Mouse (Mus musculus) limb, embryonic 14.5 days (tissue): ENCODE results near the gene Arl15. TPM values are rescaled to one million over a fixed set of nuclear protein-coding genes. Genes with fewer than 3 reads are reported as not detected.

Source experiments
- ATAC-seq: fragments of 200-750 bp; cut with Nextera tagmentation; 2 replicates; pipeline ENCODE4 v1.8.0; 2017; ENCODE audit warnings: low read depth, moderate number of reproducible peaks, moderate TSS enrichment; ENCODE audit not compliant: low FRiP score
- DNase-seq: peaks from one replicate; pipeline ENCODE4 v3.0.0-alpha.2; 2015; ENCODE audit warnings: low spot score
- H3K27ac ChIP-seq: fragments of 300-500 bp; sonication (generic); replicated peaks from 2 replicates; pipeline ENCODE4 v1.5.1; 2014; ENCODE audit warnings: low read depth, mild to moderate bottlenecking, low read length, moderate library complexity, mixed read lengths
- H3K27me3 ChIP-seq: fragments of 300-500 bp; sonication (generic); 2 replicates; pipeline ENCODE4 v1.6.1; 2014; ENCODE audit warnings: low read length, mixed read lengths; ENCODE audit not compliant: control insufficient read depth, insufficient read depth
- H3K36me3 ChIP-seq: fragments of 300-500 bp; sonication (generic); 2 replicates; pipeline ENCODE4 v1.6.1; 2014; ENCODE audit warnings: mild to moderate bottlenecking, low read length, moderate library complexity, mixed read lengths; ENCODE audit not compliant: control insufficient read depth, insufficient read depth
- H3K4me1 ChIP-seq: fragments of 300-500 bp; sonication (generic); 2 replicates; pipeline ENCODE4 v1.6.1; 2014; ENCODE audit warnings: antibody characterized with exemption, low read length, mixed read lengths; ENCODE audit not compliant: control insufficient read depth, insufficient read depth
- H3K4me2 ChIP-seq: fragments of 300-500 bp; sonication (generic); replicated peaks from 2 replicates; pipeline ENCODE4 v1.6.1; 2014; ENCODE audit warnings: low read depth, mild to moderate bottlenecking, low read length, moderate library complexity; ENCODE audit not compliant: severe bottlenecking
- H3K4me3 ChIP-seq: fragments of 300-500 bp; sonication (generic); replicated peaks from 2 replicates; pipeline ENCODE4 v1.5.1; 2014; ENCODE audit warnings: low read length
- H3K9ac ChIP-seq: fragments of 300-500 bp; sonication (generic); 2 replicates; pipeline ENCODE4 v1.6.1; 2014; ENCODE audit warnings: mild to moderate bottlenecking, low read depth, low read length, moderate library complexity; ENCODE audit not compliant: severe bottlenecking
- H3K9me3 ChIP-seq: fragments of 300-500 bp; sonication (generic); 2 replicates; pipeline ENCODE4 v1.6.1; 2016; ENCODE audit warnings: low read length; ENCODE audit not compliant: control insufficient read depth
- POLR2A ChIP-seq: fragments of 200-500 bp; IDR thresholded peaks from 2 replicates; pipeline ENCODE4 v1.8.0; 2012; ENCODE audit warnings: inconsistent platforms, mild to moderate bottlenecking, moderate library complexity, borderline replicate concordance; ENCODE audit not compliant: insufficient read depth, insufficient read length; ENCODE audit errors: extremely low read depth
- WGBS: fragments of 180-500 bp; shearing (Covaris S2); extraction: QIAGEN DNeasy Blood & Tissue Kit; methylation state at CpG from one replicate; pipeline ENCODE4 v1.1.7; 2014; 5-methylcytosine and 5-hydroxymethylcytosine counted together
- polyA plus RNA-seq, 2 experiments: library from polyadenylated mRNA; depleted of rRNA in 1 of 2; stranded (reverse) in 1 of 2; unstranded in 1 of 2; fragments of >200 nt; fragmentation: Nextera tagmentation in 1 of 2; extraction: Ambion mirVana in 1 of 2; gene quantifications; 2 replicates each; pipeline versions ENCODE4 v1.2.1 to v1.2.3; 2012 to 2014

Gene Arl15
- polyA plus RNA-seq, 2 experiments = 10.1 to 10.7 TPM

DNA sequence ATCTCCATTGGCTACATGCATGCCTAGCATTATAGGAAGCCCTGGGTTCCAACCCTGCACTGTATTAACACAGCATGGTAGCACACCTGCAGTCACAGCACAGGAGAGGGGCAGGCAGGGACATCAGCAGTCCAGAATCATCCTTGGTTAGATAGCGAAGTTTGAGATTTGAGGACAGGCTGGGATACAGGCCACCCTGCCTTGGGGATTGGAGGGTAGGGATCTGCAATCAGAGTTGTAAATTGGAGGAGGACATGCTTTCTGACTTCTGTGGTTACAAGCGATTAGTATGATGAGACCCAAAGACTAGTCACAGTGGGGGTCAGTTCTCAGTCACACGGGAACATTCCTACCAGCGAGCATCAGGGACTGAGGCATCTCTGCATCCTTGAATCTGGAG, 284.5 kb downstream of the Arl15 start:
- no peak overlapping the region for H3K4me3 ChIP-seq
- no peak for TF ChIP-seq POLR2A
- no peak for ATAC-seq
- peaks cover 6% of the 10 kb centered on the region; the same call in 1 of the 2 replicates for H3K4me1 ChIP-seq
- H3K36me3 ChIP-seq = no peaks in the 10 kb centered on the region
- no peak overlapping the region for H3K4me2 ChIP-seq
- H3K9me3 ChIP-seq = no peaks in the 10 kb centered on the region
- H3K9ac ChIP-seq = no peak overlapping the region
- WGBS = 88% methylated on average over 4 of the region's 4 CpGs
- DNase-seq = no peak
- no peak overlapping the region for H3K27ac ChIP-seq
- no peaks in the 10 kb centered on the region for H3K27me3 ChIP-seq

DNA sequence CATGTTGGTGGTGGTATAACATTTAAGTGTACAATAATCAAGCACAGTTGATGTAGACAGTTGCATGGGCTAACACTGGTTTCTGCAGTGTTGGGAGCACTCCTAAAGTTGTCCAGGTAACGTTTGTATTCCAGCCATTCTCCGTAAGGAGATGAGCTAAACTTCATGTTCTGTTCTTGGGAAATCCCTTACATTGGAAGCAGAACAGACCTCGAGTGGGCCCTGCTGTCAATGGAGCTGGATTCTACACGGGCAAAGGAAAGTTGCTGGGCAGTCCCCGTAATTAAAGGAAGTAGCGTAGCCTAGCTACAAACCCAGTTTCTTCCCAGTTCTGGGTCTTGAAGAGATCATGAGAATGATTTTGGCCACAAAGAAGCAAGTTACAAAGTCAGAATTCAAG, 285.4 kb downstream of the Arl15 start:
- no peak for ATAC-seq
- H3K9ac ChIP-seq = no peak overlapping the region
- H3K4me2 ChIP-seq = no peak overlapping the region
- H3K4me1 ChIP-seq = peaks cover 6% of the 10 kb centered on the region; the same call in 1 of the 2 replicates
- no peak overlapping the region for H3K4me3 ChIP-seq
- no peaks in the 10 kb centered on the region for H3K9me3 ChIP-seq
- no peak for DNase-seq
- no peak overlapping the region for H3K27ac ChIP-seq
- H3K36me3 ChIP-seq = no peaks in the 10 kb centered on the region
- 89% methylated on average over 6 of the region's 6 CpGs for WGBS
- H3K27me3 ChIP-seq = no peaks in the 10 kb centered on the region
- no peak for TF ChIP-seq POLR2A

DNA sequence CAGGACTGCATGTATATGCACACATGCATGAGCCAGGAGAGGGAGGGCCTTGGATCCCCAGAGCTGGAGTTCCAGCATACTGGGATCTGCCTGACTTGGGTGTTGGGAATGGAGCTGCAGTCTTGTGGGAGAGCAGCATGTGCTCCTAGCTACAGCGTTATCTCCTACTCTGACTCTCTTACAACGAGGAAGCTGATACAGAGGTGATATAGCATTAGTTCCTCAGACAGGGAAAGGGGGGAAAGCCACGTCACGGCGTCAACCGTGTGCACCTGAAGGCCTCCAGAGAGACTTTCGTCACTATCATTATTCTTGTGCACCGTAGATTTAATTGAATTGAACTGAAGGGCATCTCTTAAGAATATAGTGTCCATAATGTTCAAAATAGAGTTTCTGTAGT, 286.2 kb downstream of the Arl15 start:
- no peak for DNase-seq
- H3K27ac ChIP-seq = no peak overlapping the region

DNA sequence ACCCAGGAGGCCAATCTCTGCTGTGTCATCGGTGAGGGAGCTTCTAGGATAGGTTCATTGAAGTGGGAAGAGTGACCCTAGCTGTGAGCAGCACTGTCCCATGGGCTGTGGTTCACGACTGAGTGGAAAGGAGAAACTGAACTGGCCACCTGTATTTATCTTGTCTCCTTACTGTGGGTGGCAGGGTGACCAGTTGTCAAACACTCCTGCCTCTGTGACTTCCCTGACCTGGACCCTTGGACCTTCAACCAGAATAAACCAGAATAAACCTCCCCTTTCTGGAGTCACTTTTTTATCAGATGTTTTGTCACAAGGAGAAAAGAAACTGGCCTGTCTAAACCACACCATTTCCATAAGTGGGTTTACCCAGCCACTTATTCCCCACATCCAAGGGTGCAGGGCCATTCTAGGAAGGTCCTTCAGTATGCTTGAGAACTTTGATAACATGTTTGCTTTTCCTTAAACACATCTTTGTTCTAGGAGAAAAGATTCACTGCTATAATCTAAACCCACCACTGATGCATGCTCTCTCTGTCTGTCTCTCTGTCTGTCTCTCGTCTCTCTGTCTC, 289.3 kb downstream of the Arl15 start:
- Histone ChIP-seq H3K4me1 (peaks cover 6% of the 10 kb centered on the region; the same call in 1 of the 2 replicates), H3K9ac (no peak overlapping the region), H3K27ac (no peak overlapping the region), H3K4me3 (no peak overlapping the region), H3K36me3 (no peaks in the 10 kb centered on the region), H3K4me2 (no peak overlapping the region), H3K27me3 (no peaks in the 10 kb centered on the region), H3K9me3 (no peaks in the 10 kb centered on the region)
- WGBS = 92% methylated on average over 3 of the region's 3 CpGs
- no peak for TF ChIP-seq POLR2A
- ATAC-seq (no peak), DNase-seq (no peak)

More for the DNA sequence above, 286.2 kb downstream of the Arl15 start:
- Histone ChIP-seq H3K36me3 (no peaks in the 10 kb centered on the region), H3K9ac (no peak overlapping the region), H3K4me1 (peaks cover 6% of the 10 kb centered on the region; the same call in 1 of the 2 replicates), H3K9me3 (no peaks in the 10 kb centered on the region), H3K4me3 (no peak overlapping the region), H3K4me2 (no peak overlapping the region), H3K27me3 (no peaks in the 10 kb centered on the region)
- TF ChIP-seq POLR2A = no peak
- no peak for ATAC-seq
- WGBS = 88% methylated on average over 8 of the region's 8 CpGs

DNA sequence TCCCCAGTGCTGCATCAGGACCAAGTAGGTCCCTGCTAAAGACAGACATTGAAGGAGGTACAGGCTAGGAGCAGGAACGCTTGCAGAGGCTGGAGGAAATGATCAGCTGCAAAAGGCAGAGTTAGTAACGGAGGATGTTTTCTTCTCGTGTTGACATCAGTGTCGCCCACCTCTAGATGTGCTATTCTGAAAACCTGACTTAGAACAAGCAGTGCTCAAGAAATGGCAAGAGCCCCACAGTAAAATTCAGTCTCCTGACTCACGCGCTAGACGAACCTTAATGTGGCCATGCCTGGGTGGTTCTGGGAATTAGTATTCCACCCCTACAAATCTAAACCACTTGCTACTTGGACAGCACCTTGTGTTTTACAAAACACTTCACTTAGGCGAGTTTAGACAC, 291.1 kb downstream of the Arl15 start:
- H3K4me3 ChIP-seq = no peak overlapping the region
- DNase-seq (no peak), ATAC-seq (no peak)
- H3K27me3 ChIP-seq = no peaks in the 10 kb centered on the region
- no peak overlapping the region for H3K9ac ChIP-seq
- no peak overlapping the region for H3K27ac ChIP-seq
- H3K36me3 ChIP-seq = no peaks in the 10 kb centered on the region
- no peak overlapping the region for H3K4me2 ChIP-seq
- H3K4me1 ChIP-seq = peaks cover 5% of the 10 kb centered on the region; the same call in 1 of the 2 replicates
- no peak for TF ChIP-seq POLR2A
- H3K9me3 ChIP-seq = no peaks in the 10 kb centered on the region
- WGBS = 81% methylated on average over 8 of the region's 8 CpGs
